Mouse (Mus musculus): Measurements from ENCODE around the gene Msmp. TPM values are rescaled to one million over a fixed set of nuclear protein-coding genes. Genes with fewer than 3 reads are reported as not detected.
"Not testable (repeated sequence)": the region's sequence is repeated elsewhere in the genome, so short reads cannot be mapped to it uniquely, and the experiment has no call there.

The Msmp gene
- polyA plus RNA-seq, 1 experiment, result 0.15 TPM

DNA sequence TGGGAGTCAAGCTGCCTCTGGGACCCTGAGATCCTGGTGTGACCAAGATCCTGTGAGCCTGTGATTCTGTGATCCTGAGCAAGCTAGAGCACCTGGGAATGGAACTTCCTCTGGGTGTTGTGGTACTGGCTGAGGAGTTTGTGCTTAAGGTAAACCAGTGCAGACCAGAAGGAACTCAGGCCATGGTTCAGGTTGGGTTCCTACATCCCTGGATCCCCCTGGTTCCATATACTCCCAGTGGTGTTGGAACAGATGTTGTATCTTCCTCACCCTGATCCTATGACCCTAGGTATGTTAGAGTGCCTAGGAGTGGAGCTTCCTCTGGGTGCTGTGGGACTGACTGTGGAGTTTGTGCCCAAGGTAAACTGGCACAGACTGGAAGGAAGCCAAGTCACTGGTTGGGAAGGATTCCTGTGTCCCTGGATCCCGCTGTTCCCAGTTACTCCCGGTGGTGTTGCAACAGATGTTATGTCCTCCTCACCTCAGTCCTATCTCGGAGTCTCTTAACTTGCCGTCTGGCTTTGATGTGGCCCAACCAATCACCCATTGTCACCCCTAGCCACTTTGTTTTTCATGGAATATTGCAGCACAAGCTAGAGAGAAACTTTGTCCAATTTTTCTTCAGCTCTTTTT, 36.0 kb upstream of the Msmp start:
- Histone ChIP-seq H3K27ac (ENCODE audit: insufficient read depth, low read length) (no peak overlapping the region), H3K4me3 (ENCODE audit: insufficient read depth, low read length) (no peak overlapping the region), H3K4me1 (ENCODE audit: control insufficient read depth, insufficient read depth, low read length) (no peaks in the 10 kb centered on the region)
- TF ChIP-seq CTCF (IDR thresholded peaks at IDR 0.05; ENCODE audit: extremely low read depth, insufficient read depth, low read length), result no peak

DNA sequence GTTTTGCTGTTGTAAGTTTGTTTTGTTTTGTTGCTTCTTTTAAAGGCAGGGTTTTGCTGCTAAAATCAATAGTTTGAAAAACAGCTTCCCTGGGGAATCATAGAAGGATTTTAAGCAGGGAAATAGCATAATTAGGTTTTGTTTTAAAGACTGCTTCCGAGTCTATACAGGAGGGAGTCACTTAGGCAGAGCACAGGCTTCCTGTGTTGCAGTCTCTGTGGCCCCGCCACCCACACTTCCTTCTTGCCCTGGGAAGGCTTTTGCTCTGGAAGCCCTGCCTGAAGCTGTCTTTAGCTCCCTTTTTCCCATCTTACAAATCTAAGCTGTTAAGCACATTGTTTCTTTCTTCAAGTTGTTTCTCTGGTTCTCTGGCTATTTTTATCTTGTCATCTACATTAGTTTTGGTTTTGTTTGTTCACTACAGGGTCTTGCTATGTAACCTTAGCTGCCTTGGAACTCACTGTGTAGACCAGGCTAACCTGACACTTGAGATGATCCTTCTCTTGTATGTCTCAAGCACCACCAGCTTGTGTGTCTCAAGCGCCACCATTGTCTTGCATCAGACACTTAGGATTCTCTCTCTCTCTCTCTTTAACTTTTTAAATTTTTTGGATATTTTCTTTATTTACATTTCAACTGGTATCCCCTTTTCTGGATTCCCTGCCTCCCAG, 28.9 kb upstream of the Msmp start:
- Histone ChIP-seq H3K4me1 (ENCODE audit: control insufficient read depth, insufficient read depth, low read length) (no peaks in the 10 kb centered on the region), H3K27ac (ENCODE audit: insufficient read depth, low read length) (no peak overlapping the region), H3K4me3 (ENCODE audit: insufficient read depth, low read length) (no peak overlapping the region)
- TF ChIP-seq CTCF (IDR thresholded peaks at IDR 0.05; ENCODE audit: extremely low read depth, insufficient read depth, low read length) (no peak), POLR2A (IDR thresholded peaks at IDR 0.05; ENCODE audit: extremely low read depth, insufficient read depth, low read length) (no peak)

DNA sequence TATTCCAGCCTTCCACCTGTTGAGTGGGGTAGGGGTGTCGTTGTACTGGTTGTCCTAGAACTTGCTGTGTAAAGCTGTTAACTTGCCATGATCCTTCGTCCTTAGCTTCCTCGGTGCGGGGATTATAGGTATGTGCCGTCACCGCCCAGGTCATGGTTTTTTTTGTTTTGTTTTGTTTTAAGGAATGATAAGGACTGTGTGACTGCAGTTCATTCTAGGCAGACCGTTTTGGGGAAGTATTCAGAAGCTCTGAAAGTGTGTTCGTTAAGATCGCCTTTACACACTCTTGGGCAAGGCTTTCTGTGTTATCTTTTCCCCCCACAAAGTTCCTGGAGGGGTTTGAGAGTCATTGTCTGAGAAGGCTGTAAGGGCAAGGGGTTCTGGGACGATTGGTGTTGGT, 28.2 kb upstream of the Msmp start:
- Histone ChIP-seq H3K4me1 (ENCODE audit: control insufficient read depth, insufficient read depth, low read length) (no peaks in the 10 kb centered on the region), H3K4me3 (ENCODE audit: insufficient read depth, low read length) (no peak overlapping the region), H3K27ac (ENCODE audit: insufficient read depth, low read length) (no peak overlapping the region)
- TF ChIP-seq POLR2A (IDR thresholded peaks at IDR 0.05; ENCODE audit: extremely low read depth, insufficient read depth, low read length) (no peak), CTCF (IDR thresholded peaks at IDR 0.05; ENCODE audit: extremely low read depth, insufficient read depth, low read length) (no peak)

DNA sequence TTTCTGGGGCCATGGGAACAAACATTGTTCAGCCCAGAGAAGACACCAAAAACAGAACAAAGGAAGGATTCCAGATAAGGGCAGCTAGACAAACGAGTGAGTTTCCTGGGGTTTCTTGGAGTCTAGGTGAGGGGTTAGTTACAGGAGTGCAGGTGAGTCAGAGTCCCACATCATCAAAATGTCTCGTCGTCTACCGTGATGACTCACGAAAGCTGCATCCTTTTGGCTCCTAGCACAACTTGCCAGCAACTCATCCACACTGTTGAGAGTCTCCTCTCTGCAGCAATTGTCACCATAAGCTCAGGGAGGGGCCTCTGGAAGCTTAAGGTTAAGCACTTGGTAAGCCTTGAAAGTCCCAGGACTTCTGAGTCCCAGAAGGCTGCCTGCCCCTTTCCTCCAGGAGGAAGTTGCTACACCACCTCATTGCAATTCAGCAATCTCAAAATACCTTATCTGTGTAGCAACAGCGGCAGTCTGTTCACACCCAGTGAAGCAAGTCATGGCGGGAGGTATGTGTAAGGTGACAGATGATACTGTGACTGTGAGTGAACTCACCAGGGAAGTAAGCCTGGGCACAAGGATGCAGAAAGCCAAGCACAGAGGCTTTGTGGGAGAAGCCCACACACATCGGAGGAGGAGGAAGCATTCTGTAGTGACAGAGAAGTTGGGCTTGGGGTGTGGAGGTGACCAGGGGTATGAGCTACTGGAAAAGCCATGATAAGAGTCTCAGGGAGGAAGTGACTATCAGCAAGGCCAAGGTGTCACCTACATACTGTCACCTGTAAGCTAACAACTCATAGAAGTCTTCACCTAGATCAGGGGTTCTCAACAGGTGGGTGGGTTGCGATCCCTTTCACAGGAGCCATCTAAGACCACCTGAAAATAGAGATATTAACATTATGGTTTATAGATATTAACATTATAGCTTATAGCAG, 20.7 kb upstream of the Msmp start:
- no peak overlapping the region for H3K27ac ChIP-seq (ENCODE audit: insufficient read depth, low read length)
- TF ChIP-seq CTCF (IDR thresholded peaks at IDR 0.05; ENCODE audit: extremely low read depth, insufficient read depth, low read length) (no peak), POLR2A (IDR thresholded peaks at IDR 0.05; ENCODE audit: extremely low read depth, insufficient read depth, low read length) (no peak)
- H3K4me1 ChIP-seq (ENCODE audit: control insufficient read depth, insufficient read depth, low read length), result no peaks in the 10 kb centered on the region
- H3K4me3 ChIP-seq (ENCODE audit: insufficient read depth, low read length), result no peak overlapping the region

DNA sequence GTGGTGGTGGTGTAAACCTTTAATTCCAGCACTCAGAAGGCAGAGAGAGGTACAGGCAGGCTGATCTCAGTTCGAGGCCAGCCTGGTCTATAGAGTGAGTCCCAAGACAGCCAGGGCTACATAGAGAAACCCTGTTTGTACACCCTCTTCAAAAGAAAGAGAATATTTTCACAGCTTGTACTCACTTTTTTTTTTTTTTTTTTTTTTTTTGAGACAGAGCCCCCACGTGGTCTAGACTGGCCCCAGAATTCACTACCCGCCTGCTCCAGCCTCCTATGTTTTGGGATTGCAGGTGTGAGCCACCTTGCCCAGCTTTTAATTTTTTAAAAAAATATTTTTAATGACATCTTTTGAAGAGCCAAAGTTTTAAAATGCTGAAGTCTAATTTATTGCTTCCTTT, 19.8 kb upstream of the Msmp start:
- Histone ChIP-seq H3K4me1 (ENCODE audit: control insufficient read depth, insufficient read depth, low read length) (no peaks in the 10 kb centered on the region), H3K27ac (ENCODE audit: insufficient read depth, low read length) (no peak overlapping the region), H3K4me3 (ENCODE audit: insufficient read depth, low read length) (no peak overlapping the region)
- TF ChIP-seq CTCF (IDR thresholded peaks at IDR 0.05; ENCODE audit: extremely low read depth, insufficient read depth, low read length) (no peak), POLR2A (IDR thresholded peaks at IDR 0.05; ENCODE audit: extremely low read depth, insufficient read depth, low read length) (no peak)

DNA sequence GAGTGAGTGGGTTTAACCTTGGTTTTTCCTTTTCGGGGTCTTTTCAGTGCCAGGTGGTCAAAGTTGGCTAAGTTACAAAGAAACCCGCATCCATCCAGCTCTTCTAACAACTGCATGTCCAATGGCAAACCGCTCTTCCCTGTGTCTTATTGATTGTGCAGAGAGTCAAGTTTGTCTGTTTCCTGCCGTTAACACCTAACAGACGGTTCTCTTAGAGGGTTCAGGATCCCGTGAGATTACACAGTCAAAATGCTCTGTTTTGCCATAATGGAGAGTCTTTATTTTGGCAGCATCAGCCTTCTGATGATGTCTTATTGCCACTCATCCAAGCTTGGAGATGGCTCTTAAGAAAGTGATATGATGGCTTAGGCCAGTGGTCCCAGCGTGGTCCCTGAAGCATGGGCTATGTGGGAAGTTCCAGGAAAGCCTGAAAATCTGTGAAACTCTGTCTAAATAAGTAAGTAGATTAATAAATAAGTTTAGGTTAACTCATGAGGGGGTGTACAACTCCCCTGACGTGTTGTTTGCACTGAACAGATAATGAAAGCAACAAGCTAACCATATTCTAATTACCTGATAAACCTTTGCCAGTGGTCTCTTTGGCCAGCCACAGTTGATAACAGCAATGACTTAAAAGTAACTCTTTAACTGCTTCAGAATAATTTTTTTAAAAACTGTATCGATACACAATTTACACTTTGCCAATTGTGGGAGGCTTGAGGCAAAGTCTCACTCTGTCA, 16.1 kb upstream of the Msmp start:
- Histone ChIP-seq H3K4me3 (ENCODE audit: insufficient read depth, low read length) (no peak overlapping the region), H3K4me1 (ENCODE audit: control insufficient read depth, insufficient read depth, low read length) (no peaks in the 10 kb centered on the region)
- TF ChIP-seq CTCF (IDR thresholded peaks at IDR 0.05; ENCODE audit: extremely low read depth, insufficient read depth, low read length), result no peak
- no peak for TF ChIP-seq POLR2A (IDR thresholded peaks at IDR 0.05; ENCODE audit: extremely low read depth, insufficient read depth, low read length)

DNA sequence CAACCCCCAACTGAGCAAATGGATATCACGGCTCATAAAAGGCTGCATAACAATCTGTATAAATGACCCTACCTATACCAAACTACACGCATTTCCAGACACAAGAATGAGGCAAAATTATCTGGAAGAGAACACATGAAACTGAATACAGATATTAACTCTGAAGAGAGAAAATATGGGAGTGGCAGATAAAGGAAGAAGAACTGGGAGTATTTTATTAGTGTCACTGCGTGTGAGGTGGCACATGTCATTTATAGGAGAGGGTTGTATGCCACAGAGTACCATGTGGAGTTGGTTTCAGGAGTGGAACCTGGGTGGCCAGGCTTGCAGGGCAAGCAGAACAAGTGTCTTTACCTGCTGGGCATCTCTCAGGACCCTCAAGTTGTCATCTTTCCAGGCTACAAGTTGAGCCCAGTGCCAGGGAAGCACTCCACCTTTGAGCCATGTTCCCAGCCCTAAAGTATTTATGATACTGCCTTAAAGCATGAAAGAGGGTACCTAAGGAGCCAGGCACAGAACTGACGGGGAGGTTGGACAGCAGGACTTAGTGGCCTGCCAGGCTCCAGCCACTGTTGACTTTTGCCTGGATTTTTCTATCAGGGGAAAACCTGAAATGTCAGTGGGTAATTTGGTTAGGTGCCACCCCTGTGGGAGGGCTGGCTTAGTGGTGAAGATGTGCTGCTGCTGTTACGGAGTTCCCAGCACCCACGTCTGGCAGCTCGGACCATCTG, 14.5 kb upstream of the Msmp start:
- no peak overlapping the region for H3K4me3 ChIP-seq (ENCODE audit: insufficient read depth, low read length)
- TF ChIP-seq POLR2A (IDR thresholded peaks at IDR 0.05; ENCODE audit: extremely low read depth, insufficient read depth, low read length), result no peak
- H3K4me1 ChIP-seq (ENCODE audit: control insufficient read depth, insufficient read depth, low read length), result no peaks in the 10 kb centered on the region
- no peak overlapping the region for H3K27ac ChIP-seq (ENCODE audit: insufficient read depth, low read length)

More for the DNA sequence above, 16.1 kb upstream of the Msmp start:
- H3K27ac ChIP-seq (ENCODE audit: insufficient read depth, low read length), result no peak overlapping the region

DNA sequence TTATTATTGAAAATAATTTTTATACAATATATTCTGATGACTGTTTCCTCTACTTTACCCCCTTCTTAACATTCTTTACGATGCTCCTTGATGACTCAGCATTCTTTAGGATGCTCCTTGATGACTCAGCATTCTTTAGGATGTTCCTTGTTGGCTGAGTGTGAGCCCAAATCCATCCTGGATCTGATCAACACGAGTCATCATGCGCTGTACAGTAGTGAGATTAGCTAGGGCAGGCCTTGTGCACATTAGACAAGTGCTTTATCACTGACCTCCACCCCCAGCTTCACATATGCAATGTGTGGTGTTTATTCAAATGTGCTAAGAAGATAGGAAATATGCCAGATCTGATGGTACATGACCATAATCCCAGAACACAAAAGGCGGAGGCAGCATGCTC, 13.9 kb upstream of the Msmp start:
- H3K4me1 ChIP-seq (ENCODE audit: control insufficient read depth, insufficient read depth, low read length), result no peaks in the 10 kb centered on the region
- no peak overlapping the region for H3K27ac ChIP-seq (ENCODE audit: insufficient read depth, low read length)
- TF ChIP-seq POLR2A (IDR thresholded peaks at IDR 0.05; ENCODE audit: extremely low read depth, insufficient read depth, low read length) (no peak), CTCF (IDR thresholded peaks at IDR 0.05; ENCODE audit: extremely low read depth, insufficient read depth, low read length) (no peak)
- no peak overlapping the region for H3K4me3 ChIP-seq (ENCODE audit: insufficient read depth, low read length)

DNA sequence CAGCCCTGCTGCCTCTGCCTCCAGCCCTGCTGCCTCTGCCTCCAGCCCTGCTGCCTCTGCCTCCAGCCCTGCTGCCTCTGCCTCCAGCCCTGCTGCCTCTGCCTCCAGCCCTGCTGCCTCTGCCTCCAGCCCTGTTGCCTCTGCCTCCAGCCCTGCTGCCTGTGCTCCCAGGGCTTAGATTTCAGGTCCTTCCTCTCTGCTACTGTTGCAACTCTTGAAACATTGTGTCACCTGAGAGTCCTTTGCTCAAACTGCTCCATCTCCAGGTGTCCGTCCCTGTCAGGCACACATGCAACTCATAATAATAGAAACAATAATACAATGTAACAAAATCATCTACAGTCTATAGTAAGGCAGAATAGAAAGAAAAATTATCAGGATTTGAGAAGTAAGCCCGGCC, 12.3 kb upstream of the Msmp start:
- H3K4me3 ChIP-seq (ENCODE audit: insufficient read depth, low read length); H3K4me1 ChIP-seq (ENCODE audit: control insufficient read depth, insufficient read depth, low read length); H3K27ac ChIP-seq (ENCODE audit: insufficient read depth, low read length): not testable (repeated sequence)
